Mouse (Mus musculus) intestine, postnatal 0 days (tissue): ENCODE measurements around the gene Keap1. TPM values are rescaled to one million over a fixed set of nuclear protein-coding genes. Genes with fewer than 3 reads are reported as not detected.

ENCODE experiments used
- ATAC-seq: fragments of 200-750 bp; cut with Nextera tagmentation; 2 replicates; pipeline ENCODE4 v1.8.0; 2017; ENCODE audit warnings: mild to moderate bottlenecking, moderate TSS enrichment, moderate library complexity
- H3K27ac ChIP-seq: fragments of 300-500 bp; sonication (generic); 2 replicates; pipeline ENCODE4 v1.5.1; 2014; ENCODE audit warnings: mild to moderate bottlenecking, low read depth, low read length, moderate library complexity
- H3K27me3 ChIP-seq: fragments of 300-500 bp; sonication (generic); replicated peaks from 2 replicates; pipeline ENCODE4 v1.6.1; 2014; ENCODE audit warnings: low read length, mixed read lengths; ENCODE audit not compliant: control insufficient read depth, insufficient read depth
- H3K36me3 ChIP-seq: fragments of 300-500 bp; sonication (generic); 2 replicates; pipeline ENCODE4 v1.6.1; 2014; ENCODE audit warnings: mild to moderate bottlenecking, moderate library complexity; ENCODE audit not compliant: control insufficient read depth, insufficient read depth
- H3K4me1 ChIP-seq: fragments of 300-500 bp; sonication (generic); replicated peaks from 2 replicates; pipeline ENCODE4 v1.6.1; 2014; ENCODE audit warnings: antibody characterized with exemption, low read length, mixed read lengths; ENCODE audit not compliant: control insufficient read depth, insufficient read depth
- H3K4me2 ChIP-seq: fragments of 300-500 bp; sonication (generic); replicated peaks from 2 replicates; pipeline ENCODE4 v1.6.1; 2014; ENCODE audit warnings: low read depth, mild to moderate bottlenecking, moderate library complexity
- H3K4me3 ChIP-seq: fragments of 300-500 bp; sonication (generic); 2 replicates; pipeline ENCODE4 v1.5.1; 2014; ENCODE audit warnings: low read depth, low read length
- H3K9ac ChIP-seq: fragments of 300-500 bp; sonication (generic); 2 replicates; pipeline ENCODE4 v1.6.1; 2014; ENCODE audit warnings: mild to moderate bottlenecking, low read depth, low read length
- H3K9me3 ChIP-seq: fragments of 300-500 bp; sonication (generic); 2 replicates; pipeline ENCODE4 v1.6.1; 2016; ENCODE audit warnings: mixed run types; ENCODE audit not compliant: control insufficient read depth
- CTCF ChIP-seq: sonication (generic); IDR thresholded peaks from 2 replicates; pipeline ENCODE4 v1.5.1; 2016; ENCODE audit warnings: low read depth, mild to moderate bottlenecking, control low read depth, antibody characterized with exemption, moderate library complexity
- whole genome bisulfite sequencing: fragments of 180-500 bp; shearing (Covaris S2); extraction: QIAGEN DNeasy Blood & Tissue Kit; methylation state at CpG from one replicate; pipeline ENCODE4 v1.1.7; 2014; 5-methylcytosine and 5-hydroxymethylcytosine counted together
- polyA plus RNA-seq: library from polyadenylated mRNA; unstranded; fragments of >200 nt; fragmentation: Nextera tagmentation; extraction: Ambion mirVana; gene quantifications from 2 replicates; pipeline ENCODE4 v1.2.1, GENCODE M21; 2015

The Keap1 gene
- polyA plus RNA-seq, 1 experiment from 2014 or later: 38.3 TPM

- Histone ChIP-seq H3K4me1 (peaks cover 2% of the 10 kb centered on the region; the same call in 1 of the 2 replicates), H3K36me3 (no peaks in the 10 kb centered on the region), H3K9ac (peak overlapping the region; percentile 50), H3K9me3 (no peaks in the 10 kb centered on the region), H3K4me3 (peak overlapping the region; percentile 45), H3K4me2 (peak overlapping the region; percentile 80), H3K27ac (no peak overlapping the region), H3K27me3 (no peaks in the 10 kb centered on the region)
- TF ChIP-seq CTCF: no peak
- ATAC-seq: 0 out of 2 replicates have a peak, but pooled peaks have one; percentile 35
- WGBS: 4% methylated on average over 38 of the region's 48 CpGs
Observed at GRCm38 (mm10) chr9:21181421-21182220, 57.5 kb downstream of the Keap1 start.

GRCm38 (mm10) chr9:21180841-21181240 lies 58.3 kb downstream of the Keap1 start:
- Histone ChIP-seq H3K9me3 (no peaks in the 10 kb centered on the region), H3K4me2 (no peak overlapping the region), H3K9ac (no peak overlapping the region), H3K4me1 (peaks cover 2% of the 10 kb centered on the region; the same call in 1 of the 2 replicates), H3K36me3 (no peaks in the 10 kb centered on the region), H3K4me3 (0 out of 2 replicates have a peak overlapping the region, but pooled peaks have one; percentile 45), H3K27me3 (no peaks in the 10 kb centered on the region), H3K27ac (no peak overlapping the region)
- 77% methylated on average over 1 of the region's 1 CpGs for WGBS
- ATAC-seq: no peak
- no peak for TF ChIP-seq CTCF

GRCm38 (mm10) chr9:21180402-21180801 lies 58.8 kb downstream of the Keap1 start:
- WGBS: 63% methylated on average over 4 of the region's 4 CpGs
- Histone ChIP-seq H3K27me3 (no peaks in the 10 kb centered on the region), H3K9ac (no peak overlapping the region), H3K4me3 (no peak overlapping the region), H3K4me1 (peaks cover 2% of the 10 kb centered on the region; the same call in 1 of the 2 replicates), H3K36me3 (no peaks in the 10 kb centered on the region), H3K4me2 (no peak overlapping the region), H3K9me3 (no peaks in the 10 kb centered on the region), H3K27ac (no peak overlapping the region)
- no peak for ATAC-seq
- TF ChIP-seq CTCF: no peak

Other genes starting within 250 kb of the Keap1 start
- 107 and 113 TPM in 2 replicates for gene Mrpl4, start 236.6 kb downstream of the Keap1 start, polyA plus RNA-seq
- 10.2 and 11.8 TPM in 2 replicates for gene Icam1, start 223.4 kb downstream of the Keap1 start, polyA plus RNA-seq
- 0.12 and 0.20 TPM in 2 replicates for gene Icam4, start 210.0 kb downstream of the Keap1 start, polyA plus RNA-seq
- 0.08 and 0.12 TPM in 2 replicates for gene Icam5, start 207.3 kb downstream of the Keap1 start, polyA plus RNA-seq
- not detected in 2 replicates for gene Zglp1, start 172.3 kb downstream of the Keap1 start, polyA plus RNA-seq
- 0.09 and 0.13 TPM in 2 replicates for gene Gm49373, start 166.3 kb downstream of the Keap1 start, polyA plus RNA-seq
- 42.7 and 46.3 TPM in 2 replicates for gene Fdx1l, start 165.7 kb downstream of the Keap1 start, polyA plus RNA-seq
- gene Gm38431, start 147.4 kb downstream of the Keap1 start, polyA plus RNA-seq: 0.22 and 0.42 TPM in 2 replicates
- 22.5 and 26.2 TPM in 2 replicates for gene Raver1, start 147.4 kb downstream of the Keap1 start, polyA plus RNA-seq
- 8.0 and 9.2 TPM in 2 replicates for gene Tyk2, start 108.1 kb downstream of the Keap1 start, polyA plus RNA-seq
- 113 and 115 TPM in 2 replicates for gene Cdc37, start 89.4 kb downstream of the Keap1 start, polyA plus RNA-seq
- gene Pde4a, start 73.6 kb downstream of the Keap1 start, polyA plus RNA-seq: 2.8 and 3.5 TPM in 2 replicates
- not detected in 2 replicates for gene S1pr5, start 9.1 kb upstream of the Keap1 start, polyA plus RNA-seq
- 44.7 and 48.1 TPM in 2 replicates for gene Atg4d, start 25.9 kb upstream of the Keap1 start, polyA plus RNA-seq
- 7.0 and 7.2 TPM in 2 replicates for gene Kri1, start 48.6 kb upstream of the Keap1 start, polyA plus RNA-seq
- 24.1 and 25.8 TPM in 2 replicates for gene Cdkn2d, start 52.0 kb upstream of the Keap1 start, polyA plus RNA-seq
- gene Ap1m2, start 73.0 kb upstream of the Keap1 start, polyA plus RNA-seq: 192 and 208 TPM in 2 replicates
- 13.3 and 13.8 TPM in 2 replicates for gene Slc44a2, start 81.3 kb upstream of the Keap1 start, polyA plus RNA-seq
- gene Ilf3, start 128.5 kb upstream of the Keap1 start, polyA plus RNA-seq: 41.0 and 42.8 TPM in 2 replicates
- gene Qtrt1, start 172.5 kb upstream of the Keap1 start, polyA plus RNA-seq: 16.9 and 17.9 TPM in 2 replicates
- 69.6 and 74.7 TPM in 2 replicates for gene Dnm2, start 185.5 kb upstream of the Keap1 start, polyA plus RNA-seq